Mouse (Mus musculus) limb, embryonic 11.5 days (tissue): ENCODE data around the gene Arsb. TPM values are rescaled to one million over a fixed set of nuclear protein-coding genes. Genes with fewer than 3 reads are reported as not detected.

Experiments
- ATAC-seq: fragments of 200-750 bp; cut with Nextera tagmentation; 2 replicates; pipeline ENCODE4 v1.8.0; 2017; ENCODE audit warnings: low read depth; ENCODE audit not compliant: insufficient number of reproducible peaks, low FRiP score, low TSS enrichment
- DNase-seq: peaks from one replicate; pipeline ENCODE4 v3.0.0-alpha.2; 2015; ENCODE audit warnings: low spot score
- H3K27ac ChIP-seq: fragments of 300-500 bp; sonication (generic); replicated peaks from 2 replicates; pipeline ENCODE4 v1.5.1; 2014; ENCODE audit warnings: low read depth, mild to moderate bottlenecking, low read length
- H3K27me3 ChIP-seq: fragments of 300-500 bp; sonication (generic); 2 replicates; pipeline ENCODE4 v1.6.1; 2014; ENCODE audit warnings: mild to moderate bottlenecking, low read length, mixed read lengths; ENCODE audit not compliant: control insufficient read depth, insufficient read depth
- H3K36me3 ChIP-seq: fragments of 300-500 bp; sonication (generic); 2 replicates; pipeline ENCODE4 v1.6.1; 2014; ENCODE audit warnings: mild to moderate bottlenecking, low read length, moderate library complexity, mixed read lengths; ENCODE audit not compliant: control insufficient read depth, insufficient read depth
- H3K4me1 ChIP-seq: fragments of 300-500 bp; sonication (generic); 2 replicates; pipeline ENCODE4 v1.6.1; 2014; ENCODE audit warnings: low read length, mixed read lengths; ENCODE audit not compliant: control insufficient read depth, insufficient read depth
- H3K4me2 ChIP-seq: fragments of 300-500 bp; sonication (generic); 2 replicates; pipeline ENCODE4 v1.6.1; 2014; ENCODE audit warnings: low read depth, mild to moderate bottlenecking, moderate library complexity; ENCODE audit not compliant: severe bottlenecking
- H3K4me3 ChIP-seq: fragments of 300-500 bp; sonication (generic); 2 replicates; pipeline ENCODE4 v1.5.1; 2014; ENCODE audit warnings: low read depth, low read length
- H3K9ac ChIP-seq: fragments of 300-500 bp; sonication (generic); 2 replicates; pipeline ENCODE4 v1.6.1; 2014; ENCODE audit warnings: mild to moderate bottlenecking, low read length
- H3K9me3 ChIP-seq: fragments of 300-500 bp; sonication (generic); 2 replicates; pipeline ENCODE4 v1.6.1; 2016; ENCODE audit warnings: low read length; ENCODE audit not compliant: control insufficient read depth
- WGBS: fragments of 180-500 bp; shearing (Covaris S2); extraction: QIAGEN DNeasy Blood & Tissue Kit; methylation state at CpG from one replicate; pipeline ENCODE4 v1.1.7; 2014; 5-methylcytosine and 5-hydroxymethylcytosine counted together
- polyA plus RNA-seq: library from polyadenylated mRNA; unstranded; fragments of >200 nt; fragmentation: Nextera tagmentation; extraction: Ambion mirVana; gene quantifications from 2 replicates; pipeline ENCODE4 v1.2.1, GENCODE M21; 2014

The Arsb gene
- polyA plus RNA-seq, 1 experiment from 2014 or later, result 10.2 TPM

DNA sequence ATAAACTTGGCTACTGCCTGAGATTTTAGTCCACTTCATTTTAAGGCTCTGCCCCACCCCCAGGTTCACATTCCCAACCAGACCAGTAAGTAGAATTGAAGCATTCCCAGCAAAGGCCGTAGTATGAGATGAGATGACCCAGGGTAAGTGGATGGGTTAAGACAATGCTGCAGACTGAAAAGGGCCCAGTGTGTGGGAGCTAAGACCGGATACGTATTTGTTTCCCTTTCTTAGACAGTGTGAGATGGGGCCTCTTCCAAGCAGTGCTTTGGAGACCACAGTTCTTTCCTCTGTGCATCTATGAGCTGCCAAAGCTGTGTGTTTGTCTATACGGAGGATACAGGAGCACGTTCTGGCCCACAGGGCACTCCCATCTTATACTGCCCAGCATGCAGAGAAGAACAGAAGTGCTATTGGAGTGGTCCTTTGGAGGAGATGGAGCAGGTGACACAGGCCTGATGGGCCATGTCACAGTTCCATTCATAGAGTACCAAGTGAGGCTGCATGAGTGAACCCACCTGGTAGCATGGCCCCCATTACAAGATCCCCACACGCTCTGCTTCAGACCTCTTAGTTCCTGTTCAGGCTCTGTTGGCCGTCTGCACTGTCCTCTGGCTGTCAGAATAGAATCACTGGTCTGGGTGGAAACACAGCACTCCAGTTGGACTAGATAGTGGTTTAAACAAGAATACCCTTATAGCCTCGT lies 148.8 kb downstream of the Arsb start:
- Histone ChIP-seq H3K9me3 (no peaks in the 10 kb centered on the region), H3K4me2 (no peak overlapping the region), H3K9ac (no peak overlapping the region), H3K4me1 (no peaks in the 10 kb centered on the region), H3K4me3 (no peak overlapping the region), H3K27ac (no peak overlapping the region), H3K27me3 (no peaks in the 10 kb centered on the region), H3K36me3 (no peaks in the 10 kb centered on the region)
- DNase-seq (no peak), ATAC-seq (no peak)
- 83% methylated on average over 8 of the region's 8 CpGs for WGBS

DNA sequence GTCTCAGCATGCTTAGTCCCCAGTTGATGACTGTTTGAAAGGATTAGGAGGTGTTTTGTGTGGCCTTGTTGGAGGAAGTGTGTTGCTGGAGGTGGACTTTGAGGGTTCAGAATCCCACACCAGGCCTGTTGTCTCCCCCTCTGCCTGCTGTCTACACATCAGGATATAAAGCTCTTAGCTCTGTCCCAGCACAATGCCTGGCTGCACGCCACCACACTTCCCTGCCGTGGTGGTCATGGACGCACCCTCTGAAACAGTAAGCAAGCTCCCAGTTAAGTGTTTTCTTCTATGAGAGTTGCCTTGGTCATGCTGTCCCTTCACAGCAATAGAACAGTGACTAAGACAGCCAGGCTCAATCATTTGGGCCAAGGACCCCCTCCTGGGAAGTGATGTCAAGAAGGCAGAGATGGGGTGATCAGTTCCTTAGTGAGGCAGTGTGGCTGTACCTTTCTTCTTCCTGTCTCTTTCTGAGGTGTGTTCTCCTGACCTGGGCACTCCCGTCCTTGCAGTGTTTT lies 149.4 kb downstream of the Arsb start:
- ATAC-seq, result no peak
- DNase-seq, result no peak
- no peak overlapping the region for H3K4me3 ChIP-seq

DNA sequence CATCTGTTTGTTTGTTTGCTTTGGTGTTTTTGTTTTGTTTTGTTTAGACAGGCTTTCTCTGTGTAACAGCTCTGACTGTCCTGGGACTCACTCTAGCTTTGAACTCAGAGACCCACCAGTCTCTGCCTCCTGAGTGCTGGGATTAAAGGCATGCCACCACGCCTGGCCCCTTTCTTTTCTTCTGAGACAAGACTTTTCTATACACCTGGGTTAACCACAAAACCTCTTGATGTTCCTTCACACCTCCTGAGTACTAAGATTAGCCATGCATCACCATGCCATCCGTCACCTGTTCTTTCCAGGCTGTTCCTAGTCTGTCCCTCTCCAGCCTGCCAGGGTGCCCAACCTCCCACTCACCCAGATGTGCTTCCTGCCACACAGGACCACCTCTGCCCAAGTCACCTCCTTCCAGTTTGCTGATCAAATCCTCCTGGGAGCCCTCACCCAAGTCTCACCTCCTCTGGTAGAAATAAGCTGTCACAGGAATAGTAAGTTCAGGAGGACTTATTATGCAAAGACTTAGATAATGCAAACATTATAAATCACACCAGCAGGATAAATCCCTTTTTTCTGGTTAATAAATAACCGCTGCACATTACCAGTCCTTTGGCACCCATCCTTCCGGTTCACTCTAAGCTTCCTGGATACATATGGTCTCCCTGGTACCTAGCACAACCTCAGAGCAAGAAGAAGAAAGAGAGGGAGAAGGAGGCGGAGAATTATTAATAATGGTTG lies 150.6 kb downstream of the Arsb start:
- ATAC-seq, result no peak
- H3K9me3 ChIP-seq, result no peaks in the 10 kb centered on the region

More for the DNA sequence above, 149.4 kb downstream of the Arsb start:
- Histone ChIP-seq H3K27ac (no peak overlapping the region), H3K4me2 (no peak overlapping the region), H3K36me3 (no peaks in the 10 kb centered on the region), H3K27me3 (no peaks in the 10 kb centered on the region), H3K9me3 (no peaks in the 10 kb centered on the region), H3K4me1 (no peaks in the 10 kb centered on the region), H3K9ac (no peak overlapping the region)
- 85% methylated on average over 4 of the region's 4 CpGs for WGBS

GRCm38 (mm10) chr13:93922566-93922910 lies 151.1 kb downstream of the Arsb start:
- H3K27me3 ChIP-seq, result no peaks in the 10 kb centered on the region
- H3K9me3 ChIP-seq, result no peaks in the 10 kb centered on the region
- no peak for DNase-seq
- H3K4me1 ChIP-seq, result no peaks in the 10 kb centered on the region
- no peak overlapping the region for H3K4me2 ChIP-seq
- H3K36me3 ChIP-seq, result no peaks in the 10 kb centered on the region
- WGBS, result 80% methylated on average over 7 of the region's 7 CpGs
- ATAC-seq, result no peak
- no peak overlapping the region for H3K9ac ChIP-seq
- H3K27ac ChIP-seq, result no peak overlapping the region
- H3K4me3 ChIP-seq, result no peak overlapping the region

More for the DNA sequence above, 150.6 kb downstream of the Arsb start:
- H3K27ac ChIP-seq, result no peak overlapping the region
- no peak overlapping the region for H3K4me3 ChIP-seq
- 84% methylated on average over 5 of the region's 5 CpGs for WGBS
- H3K9ac ChIP-seq, result no peak overlapping the region
- no peaks in the 10 kb centered on the region for H3K4me1 ChIP-seq
- H3K36me3 ChIP-seq, result no peaks in the 10 kb centered on the region
- H3K27me3 ChIP-seq, result no peaks in the 10 kb centered on the region
- DNase-seq, result no peak
- no peak overlapping the region for H3K4me2 ChIP-seq

GRCm38 (mm10) chr13:93924735-93925432 lies 153.5 kb downstream of the Arsb start:
- Histone ChIP-seq H3K9ac (no peak overlapping the region), H3K4me1 (peaks cover 6% of the 10 kb centered on the region), H3K27me3 (no peaks in the 10 kb centered on the region), H3K9me3 (no peaks in the 10 kb centered on the region), H3K4me2 (no peak overlapping the region), H3K36me3 (no peaks in the 10 kb centered on the region), H3K4me3 (no peak overlapping the region), H3K27ac (no peak overlapping the region)
- ATAC-seq, result no peak
- 73% methylated on average over 9 of the region's 9 CpGs for WGBS
- no peak for DNase-seq

- DNase-seq (no peak), ATAC-seq (peak; percentile 54; the same call in 1 of the 2 replicates)
- 44% methylated on average over 7 of the region's 7 CpGs for WGBS
- no peaks in the 10 kb centered on the region for H3K36me3 ChIP-seq
- H3K9ac ChIP-seq, result no peak overlapping the region
- no peaks in the 10 kb centered on the region for H3K27me3 ChIP-seq
- no peak overlapping the region for H3K4me3 ChIP-seq
- H3K4me2 ChIP-seq, result no peak overlapping the region
- peak overlapping the region; percentile 36; the same call in 1 of the 2 replicates for H3K27ac ChIP-seq
- H3K9me3 ChIP-seq, result no peaks in the 10 kb centered on the region
- H3K4me1 ChIP-seq, result peaks cover 19% of the 10 kb centered on the region
Observed at GRCm38 (mm10) chr13:93930561-93931340, 159.3 kb downstream of the Arsb start.

DNA sequence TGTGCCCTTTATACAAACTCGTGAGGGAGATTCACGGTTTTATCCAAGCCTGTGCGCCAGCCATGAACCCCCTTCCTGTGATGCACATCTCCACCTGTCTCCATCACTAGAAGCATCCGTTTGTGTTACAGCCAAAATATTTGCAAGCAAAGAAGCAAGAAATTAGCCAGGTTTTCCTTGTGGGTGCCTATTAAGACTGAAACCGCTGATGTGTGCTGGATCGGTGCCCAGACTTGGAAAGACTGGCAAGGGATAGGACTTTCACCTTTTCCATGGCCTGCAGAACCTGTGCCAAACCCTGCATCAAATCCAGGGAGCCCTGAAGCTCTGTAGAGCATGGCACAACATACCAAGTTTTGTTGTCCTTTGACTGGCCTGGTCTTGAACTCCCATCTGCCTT lies 165.0 kb downstream of the Arsb start:
- Histone ChIP-seq H3K27ac (no peak overlapping the region), H3K4me1 (peaks cover 9% of the 10 kb centered on the region), H3K27me3 (no peaks in the 10 kb centered on the region), H3K9ac (no peak overlapping the region), H3K36me3 (no peaks in the 10 kb centered on the region), H3K4me2 (no peak overlapping the region), H3K9me3 (no peaks in the 10 kb centered on the region), H3K4me3 (no peak overlapping the region)
- DNase-seq, result no peak
- WGBS, result 91% methylated on average over 6 of the region's 6 CpGs
- ATAC-seq, result no peak

GRCm38 (mm10) chr13:93938118-93938517 lies 166.7 kb downstream of the Arsb start:
- H3K4me2 ChIP-seq, result no peak overlapping the region
- no peak overlapping the region for H3K9ac ChIP-seq
- H3K4me3 ChIP-seq, result no peak overlapping the region
- H3K9me3 ChIP-seq, result no peaks in the 10 kb centered on the region
- peaks cover 7% of the 10 kb centered on the region for H3K4me1 ChIP-seq
- no peak overlapping the region for H3K27ac ChIP-seq
- DNase-seq, result no peak
- no peaks in the 10 kb centered on the region for H3K27me3 ChIP-seq
- WGBS, result 47% methylated on average over 2 of the region's 2 CpGs
- no peak for ATAC-seq
- no peaks in the 10 kb centered on the region for H3K36me3 ChIP-seq
